Mouse (Mus musculus) heart, adult 2 months (tissue): Measurements from ENCODE around the gene Gm10840.
"Not testable (repeated sequence)": the region's sequence is repeated elsewhere in the genome, so short reads cannot be mapped to it uniquely, and the experiment has no call there.

Experiments used
- CTCF ChIP-seq: fragments of 200-600 bp; IDR thresholded peaks from 2 replicates; pipeline ENCODE4 v1.8.1; 2022; ENCODE audit warnings: antibody characterized with exemption, mild to moderate bottlenecking, moderate library complexity
- EP300 ChIP-seq: fragments of 200-500 bp; IDR thresholded peaks from 2 replicates; pipeline ENCODE4 v1.6.1; 2011; ENCODE audit warnings: low read depth, low read length, control low read depth; ENCODE audit not compliant: insufficient read depth
- POLR2A ChIP-seq: fragments of 200-500 bp; IDR thresholded peaks from 2 replicates; pipeline ENCODE4 v1.6.1; 2011; ENCODE audit warnings: mild to moderate bottlenecking, low read depth, low read length, control low read depth; ENCODE audit not compliant: insufficient read depth

DNA sequence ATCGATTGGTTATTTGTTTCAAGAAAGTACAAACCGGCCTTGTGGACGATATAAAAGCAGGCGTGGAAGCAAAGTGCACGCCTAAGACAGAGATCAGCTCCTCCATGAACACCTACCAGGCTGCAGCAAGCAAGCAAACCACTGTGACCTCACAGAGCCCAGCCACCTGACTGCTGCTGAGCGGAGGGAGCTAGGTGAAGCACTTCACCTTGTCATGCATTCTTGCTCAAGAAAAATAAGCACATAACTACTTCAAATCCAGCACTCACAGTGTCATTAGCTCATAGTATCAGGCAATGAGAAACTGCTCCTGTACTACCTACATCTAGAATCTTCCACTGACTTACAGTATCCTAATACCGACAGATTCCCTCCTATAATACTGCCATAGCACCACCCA is 39.3 kb downstream of the Gm10840 start:
- not testable (repeated sequence) for TF ChIP-seq CTCF, EP300, POLR2A
